Mouse (Mus musculus) cerebellum, postnatal 4 days (tissue): ENCODE data around the gene Gtf2f2.

Experiments used
- DNase-seq, 2 experiments: peaks; one replicate each; pipeline ENCODE4 v3.0.0; 2022; ENCODE audit warnings: low spot score in 2 of 2, mixed read lengths in 1 of 2

The Gtf2f2 gene

DNA sequence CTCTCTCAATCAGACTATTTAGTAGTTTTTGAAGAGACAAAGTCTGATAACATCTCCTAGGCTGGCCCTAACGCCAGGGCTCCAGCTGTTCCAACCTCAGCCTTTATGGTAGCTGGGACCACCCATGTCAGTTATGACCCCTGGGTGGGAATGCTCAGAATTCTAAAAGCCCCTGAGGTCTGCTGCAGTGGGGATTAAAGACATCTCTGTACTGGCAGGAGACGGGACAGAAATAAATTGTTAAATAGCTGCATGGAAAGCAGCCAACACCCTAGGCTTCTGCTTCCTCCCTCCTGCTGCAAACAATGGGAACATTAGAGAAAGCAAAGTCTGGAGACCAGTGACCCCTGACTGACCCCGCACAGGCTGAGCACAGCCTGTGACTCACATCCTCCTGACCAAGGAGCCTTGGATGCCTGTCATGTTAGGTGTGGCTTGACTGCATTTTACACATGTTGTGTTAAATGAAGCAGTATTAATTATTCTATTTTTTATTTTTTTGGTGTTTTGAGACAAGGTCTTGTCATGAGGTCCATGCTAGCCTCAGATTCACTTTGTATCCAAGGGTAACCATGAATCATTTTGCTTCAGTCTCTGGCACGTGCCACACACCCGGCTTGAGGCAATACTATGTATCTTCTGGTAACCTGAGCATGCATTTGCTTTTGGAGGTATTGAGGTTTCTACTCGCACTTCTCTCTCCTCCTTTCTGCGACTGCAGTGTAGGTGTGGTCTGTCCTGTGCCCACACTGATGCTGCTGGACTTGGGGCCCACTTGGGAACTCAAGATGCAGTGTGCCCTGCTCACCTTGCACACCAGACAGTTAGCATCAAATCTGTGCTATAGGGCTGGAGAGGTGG is 146.9 kb downstream of the Gtf2f2 start:
- DNase-seq, result no peak

- no peak for DNase-seq
Measured at GRCm38 (mm10) chr14:75862701-75863100, 148.0 kb downstream of the Gtf2f2 start.

- DNase-seq, result no peak
Measured at GRCm38 (mm10) chr14:75859619-75860018, 151.0 kb downstream of the Gtf2f2 start.

GRCm38 (mm10) chr14:75858181-75858580 is 152.5 kb downstream of the Gtf2f2 start:
- no peak for DNase-seq

DNA sequence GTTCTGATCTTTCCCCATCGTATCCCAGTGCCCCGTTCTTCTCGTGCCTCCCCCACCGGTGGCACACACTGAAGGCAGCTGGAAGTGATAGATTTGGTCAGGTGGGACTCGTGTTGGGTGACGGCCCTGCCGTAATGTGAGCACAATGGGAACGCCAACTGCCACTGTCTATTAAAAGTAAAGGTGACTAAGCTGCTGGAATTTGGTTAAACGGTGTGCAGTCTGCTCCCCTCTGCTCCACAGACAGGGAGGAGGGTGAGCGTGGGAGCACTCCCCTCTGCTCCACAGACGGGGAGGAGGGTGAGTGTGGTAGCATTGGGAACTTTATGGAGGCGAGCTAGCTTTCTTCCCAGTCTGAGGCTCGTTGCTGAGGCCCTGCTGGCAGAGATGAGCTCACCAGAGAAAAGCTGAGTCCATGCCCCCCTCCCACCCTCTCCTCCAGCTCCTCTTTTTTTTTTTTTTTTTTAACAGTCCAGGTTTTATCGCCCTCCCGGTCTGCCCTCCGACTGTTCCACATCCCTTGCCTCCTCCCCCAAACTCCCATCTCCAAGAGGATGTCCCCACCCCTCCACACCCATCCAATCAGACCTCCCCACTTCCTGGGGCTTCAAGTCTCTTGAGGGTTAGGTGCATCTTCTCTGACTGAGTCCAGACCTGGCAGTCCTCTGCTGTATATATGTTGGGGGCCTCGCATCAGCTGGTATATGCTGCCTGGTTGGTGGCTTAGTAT is 155.2 kb downstream of the Gtf2f2 start:
- DNase-seq, result no peak

- DNase-seq, result no peak
Measured at GRCm38 (mm10) chr14:75852016-75852415, 158.6 kb downstream of the Gtf2f2 start.

DNA sequence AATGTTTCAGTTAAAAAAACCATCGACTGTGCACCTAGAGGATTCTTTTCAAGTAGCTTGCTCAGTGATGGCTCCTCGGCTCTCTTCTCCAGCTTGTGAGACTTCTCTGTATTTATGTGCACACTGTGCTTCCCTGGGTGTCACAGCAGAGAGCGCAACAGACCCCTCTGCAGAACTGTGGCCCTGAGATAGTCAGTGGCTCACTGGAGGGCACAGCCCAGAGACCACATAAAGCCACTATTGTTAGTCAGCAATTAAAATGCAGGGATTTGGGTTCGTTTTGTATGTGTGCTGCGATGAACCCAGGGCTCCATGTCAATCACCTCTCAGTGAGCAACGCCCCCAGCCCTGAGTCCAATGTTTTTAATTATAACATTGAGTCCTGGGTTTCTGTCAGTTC is 159.8 kb downstream of the Gtf2f2 start:
- DNase-seq, result no peak

- DNase-seq, result no peak
Measured at GRCm38 (mm10) chr14:75849842-75850568, 160.7 kb downstream of the Gtf2f2 start.

GRCm38 (mm10) chr14:75849236-75849635 is 161.4 kb downstream of the Gtf2f2 start:
- DNase-seq, result no peak

- no peak for DNase-seq
Measured at GRCm38 (mm10) chr14:75848482-75848881, 162.2 kb downstream of the Gtf2f2 start.

DNA sequence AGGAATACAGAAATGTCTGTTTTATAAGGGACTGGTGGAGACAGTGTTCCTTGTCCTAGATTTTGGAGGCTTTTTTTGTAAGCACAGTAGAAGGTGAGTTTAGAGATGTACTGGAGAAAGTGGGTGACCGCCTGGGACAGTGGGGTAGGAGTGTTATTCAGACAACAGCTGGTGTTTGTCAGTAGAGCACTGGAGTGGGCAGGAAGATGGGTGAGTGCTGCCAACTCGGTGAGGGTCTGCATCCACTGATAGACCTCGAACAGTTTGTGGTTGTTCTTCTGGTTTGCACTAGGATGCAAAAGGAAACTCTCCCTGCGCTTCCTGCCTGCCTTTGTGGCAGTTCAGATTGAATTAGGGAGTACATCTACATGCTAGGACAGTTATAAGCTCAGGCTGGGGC is 163.0 kb downstream of the Gtf2f2 start:
- DNase-seq, result no peak
